Mouse (Mus musculus): ENCODE results near the gene 1700020A23Rik.

Gene 1700020A23Rik

GRCm38 (mm10) chr2:130411558-130412495 is 6.8 kb downstream of the 1700020A23Rik start:
- DNase-seq (ENCODE audit: low read depth, low spot score), result peak; percentile 54

- no peak for DNase-seq (ENCODE audit: low read depth, low spot score)
These were observed 7.7 kb downstream of the 1700020A23Rik start for GRCm38 (mm10) chr2:130412775-130413174.

GRCm38 (mm10) chr2:130414094-130414856 is 9.2 kb downstream of the 1700020A23Rik start:
- DNase-seq (ENCODE audit: low read depth, low spot score), result no peak

GRCm38 (mm10) chr2:130421781-130422620 is 16.9 kb downstream of the 1700020A23Rik start:
- DNase-seq (ENCODE audit: low read depth, low spot score), result no peak

- DNase-seq (ENCODE audit: low read depth, low spot score), result peak; percentile 85
These were observed 18.5 kb downstream of the 1700020A23Rik start for GRCm38 (mm10) chr2:130423397-130424125.

GRCm38 (mm10) chr2:130424126-130424853 is 19.2 kb downstream of the 1700020A23Rik start, which contains the start of the genes Vps16 and Pced1a:
Gene Vps16, plus strand, starts transcription at chr2:130424339.
Gene Pced1a, minus strand, starts transcription at chr2:130424701.
- peak; percentile 94 for DNase-seq (ENCODE audit: low read depth, low spot score)

- peak; percentile 17 for DNase-seq (ENCODE audit: low read depth, low spot score)
These were observed 20.1 kb downstream of the 1700020A23Rik start for GRCm38 (mm10) chr2:130425112-130425511.

GRCm38 (mm10) chr2:130429851-130430250 is 24.8 kb downstream of the 1700020A23Rik start:
- DNase-seq (ENCODE audit: low read depth, low spot score), result no peak

GRCm38 (mm10) chr2:130430484-130430883 is 25.4 kb downstream of the 1700020A23Rik start:
- no peak for DNase-seq (ENCODE audit: low read depth, low spot score)

GRCm38 (mm10) chr2:130432157-130432556 is 27.1 kb downstream of the 1700020A23Rik start:
- no peak for DNase-seq (ENCODE audit: low read depth, low spot score)

- DNase-seq (ENCODE audit: low read depth, low spot score), result peak; percentile 55
These were observed 28.1 kb downstream of the 1700020A23Rik start for GRCm38 (mm10) chr2:130433152-130433551.

GRCm38 (mm10) chr2:130436769-130437168 is 31.7 kb downstream of the 1700020A23Rik start:
- no peak for DNase-seq (ENCODE audit: low read depth, low spot score)

GRCm38 (mm10) chr2:130438861-130439260 is 33.8 kb downstream of the 1700020A23Rik start:
- no peak for DNase-seq (ENCODE audit: low read depth, low spot score)

GRCm38 (mm10) chr2:130439840-130440480 is 34.9 kb downstream of the 1700020A23Rik start:
- no peak for DNase-seq (ENCODE audit: low read depth, low spot score)

- DNase-seq (ENCODE audit: low read depth, low spot score), result no peak
These were observed 37.1 kb downstream of the 1700020A23Rik start for GRCm38 (mm10) chr2:130442162-130442561.

- DNase-seq (ENCODE audit: low read depth, low spot score), result no peak
These were observed 43.4 kb downstream of the 1700020A23Rik start for GRCm38 (mm10) chr2:130448449-130448848.

- peak; percentile 30 for DNase-seq (ENCODE audit: low read depth, low spot score)
These were observed 44.1 kb downstream of the 1700020A23Rik start for GRCm38 (mm10) chr2:130449021-130449793.

GRCm38 (mm10) chr2:130449794-130450433 is 44.9 kb downstream of the 1700020A23Rik start, which contains the start of gene Ptpra:
Gene Ptpra, plus strand, starts transcription at chr2:130450278.
- DNase-seq (ENCODE audit: low read depth, low spot score), result peak; percentile 92

All from CD4-positive helper T cell, adult 2 months (primary cell).